Mouse (Mus musculus) retina, adult 2 months (tissue): Measurements from ENCODE around the gene Baz2a.

Experiments
- DNase-seq: peaks from one replicate; pipeline ENCODE4 v3.0.0-alpha.2; 2012; ENCODE audit warnings: low read depth, low spot score

Baz2a gene

GRCm38 (mm10) chr10:128175996-128176755 lies 84.8 kb downstream of the Baz2a start:
- no peak for DNase-seq

- DNase-seq = no peak
Measured at GRCm38 (mm10) chr10:128177316-128177715, 85.9 kb downstream of the Baz2a start.
